Mouse (Mus musculus) ES-E14 (cell line): ENCODE measurements around the gene Disc1.

ENCODE experiments used
- HCFC1 ChIP-seq: IDR thresholded peaks from 2 replicates; pipeline ENCODE4 v1.6.1; 2012; ENCODE audit warnings: low read length, inconsistent platforms, borderline replicate concordance; ENCODE audit not compliant: insufficient read depth
- MAFK ChIP-seq: IDR thresholded peaks from 2 replicates; pipeline ENCODE4 v1.6.1; 2014; ENCODE audit warnings: mild to moderate bottlenecking, low read depth, low read length, inconsistent platforms; ENCODE audit not compliant: insufficient read depth
- ZC3H11A ChIP-seq: IDR thresholded peaks from 2 replicates; pipeline ENCODE4 v1.6.1; 2012; ENCODE audit warnings: low read depth, mild to moderate bottlenecking, inconsistent platforms, low read length, borderline replicate concordance
- ZNF384 ChIP-seq: IDR thresholded peaks from 2 replicates; pipeline ENCODE4 v1.6.1; 2012; ENCODE audit warnings: low read depth, low read length, inconsistent platforms

DNA sequence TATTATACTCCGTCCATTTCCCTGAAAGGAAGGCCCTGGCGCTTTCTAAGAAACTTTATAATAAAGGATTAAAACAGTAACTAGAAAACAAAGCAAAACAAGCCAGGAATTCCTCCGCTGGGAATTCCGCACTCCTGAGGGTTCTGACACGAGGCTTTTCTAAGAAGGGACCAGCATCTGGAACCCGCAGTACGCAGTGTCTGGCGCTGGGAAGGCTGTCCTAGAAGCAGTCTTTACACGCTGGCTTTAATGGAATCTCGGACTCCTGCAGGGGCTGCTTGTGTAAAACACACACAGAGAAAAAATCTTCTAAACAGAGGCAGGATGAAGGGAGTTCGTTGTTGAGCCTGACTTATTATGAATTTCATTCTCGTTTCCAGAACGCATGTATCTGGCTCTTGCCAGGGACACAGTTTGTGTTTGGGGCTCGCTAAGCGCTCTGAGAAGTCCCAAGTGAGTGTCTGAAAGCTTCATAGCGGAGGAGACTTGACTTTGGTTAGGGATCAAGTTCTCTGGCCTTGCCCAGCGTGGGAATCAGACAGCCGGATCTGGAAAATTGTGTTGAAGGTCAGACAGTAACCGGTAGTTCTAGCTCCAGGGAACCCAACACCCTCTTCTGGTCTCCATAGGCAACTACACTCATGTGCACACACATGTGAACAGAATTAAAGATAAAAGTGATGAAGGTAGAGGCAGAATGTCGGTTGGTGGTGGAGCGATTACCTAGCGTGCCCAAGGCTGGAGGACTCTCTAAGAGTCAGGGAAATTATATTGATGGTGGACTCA is 238.1 kb downstream of the Disc1 start:
- TF ChIP-seq ZC3H11A (0 out of 2 replicates have a peak, but pooled peaks have one; percentile 10), MAFK (no peak), ZNF384 (no peak), HCFC1 (no peak)
